ENCODE assay signal across 12 mouse cellular contexts in genomic region chr16:29666991-29667701, GRCm38 (mm10).
A peak's percentile ranks its signal among the peaks of the same experiment; 100 is the strongest.
DNase-seq lines count a peak whose midpoint lies in the region; ATAC-seq and TF ChIP-seq lines count a peak whose summit lies in the region.
"Had no signal": no experiment of that assay in that cellular context is flagged by ENCODE, and none has a peak within 500 bp of the region (broad histone marks: within the 10 kb centered on the region; RNA-seq: fewer than 3 reads in every experiment).

No protein-coding gene starts in this region.

- no peaks in the 10 kb centered on the region for H3K27me3 ChIP-seq in testis, adult 2 months (ENCODE audit: control insufficient read depth, insufficient read depth, low read length)
- no peaks in the 10 kb centered on the region; the same call in 1 of the 2 replicates for H3K27me3 ChIP-seq in forebrain, postnatal 0 days (ENCODE audit: insufficient read depth, low read length)
- peaks cover 97% of the 10 kb centered on the region for H3K27me3 ChIP-seq in midbrain, embryonic 10.5 days (ENCODE audit: low read depth, poor library complexity, severe bottlenecking)
- no peaks in the 10 kb centered on the region for H3K27me3 ChIP-seq in intestine, postnatal 0 days (replicated peaks; ENCODE audit: control insufficient read depth, insufficient read depth, low read length)

- TF ChIP-seq POLR2A in testis, adult 2 months (IDR thresholded peaks at IDR 0.05; ENCODE audit: control insufficient read depth, low read depth, low read length), result no peak

- ATAC-seq in forebrain, postnatal 0 days, result peak; percentile 27; the same call in 1 of the 2 replicates
- ATAC-seq in inflammation-experienced regulatory T-cells, adult 6 months, result no peak
- ATAC-seq in intestine, postnatal 0 days, result no peak
- ATAC-seq in monocyte, adult 5-6 weeks (replicated peaks; ENCODE audit: insufficient number of reproducible peaks, low FRiP score, low TSS enrichment, poor library complexity, severe bottlenecking), result no peak

- H3K9ac ChIP-seq in forebrain, postnatal 0 days, result no peak overlapping the region
- no peak overlapping the region for H3K9ac ChIP-seq in intestine, postnatal 0 days (ENCODE audit: low read depth, low read length)

- no peaks in the 10 kb centered on the region for H3K36me3 ChIP-seq in testis, adult 2 months (ENCODE audit: control insufficient read depth, insufficient read depth, low read length)
- no peaks in the 10 kb centered on the region for H3K36me3 ChIP-seq in forebrain, postnatal 0 days (ENCODE audit: insufficient read depth)
- no peaks in the 10 kb centered on the region for H3K36me3 ChIP-seq in midbrain, embryonic 10.5 days
- no peaks in the 10 kb centered on the region for H3K36me3 ChIP-seq in intestine, postnatal 0 days (ENCODE audit: control insufficient read depth, insufficient read depth)

- peak overlapping the region; percentile 54 for H3K4me3 ChIP-seq in testis, adult 2 months (ENCODE audit: control insufficient read depth, low read depth, low read length)
- H3K4me3 ChIP-seq in forebrain, postnatal 0 days (ENCODE audit: low read depth, low read length), result no peak overlapping the region
- H3K4me3 ChIP-seq in midbrain, embryonic 10.5 days, result peak overlapping the region; percentile 36
- H3K4me3 ChIP-seq in intestine, postnatal 0 days (ENCODE audit: low read depth, low read length), result no peak overlapping the region
- H3K4me3 ChIP-seq: erythroblast, embryonic 14.5 days had no signal

- DNase-seq in testis, postnatal 10 days (ENCODE audit: low spot score), result no peak
- no peak for DNase-seq in forebrain, postnatal 0 days
- peak; percentile 87 for DNase-seq in midbrain, embryonic 10.5 days (ENCODE audit: low spot score)
- DNase-seq in kidney, postnatal 4 days, result no peak
- DNase-seq: cerebellum, adult 11 months; heart, adult 18-20 months; lung, adult 18-20 months had no signal

- no peak overlapping the region for H3K27ac ChIP-seq in testis, adult 2 months (ENCODE audit: control insufficient read depth, insufficient read depth, low read depth, low read length)
- no peak overlapping the region for H3K27ac ChIP-seq in forebrain, postnatal 0 days (ENCODE audit: low read depth, low read length)
- peak overlapping the region; percentile 80 for H3K27ac ChIP-seq in midbrain, embryonic 10.5 days (replicated peaks)
- no peak overlapping the region for H3K27ac ChIP-seq in intestine, postnatal 0 days (ENCODE audit: low read depth, low read length)

- H3K4me2 ChIP-seq in forebrain, postnatal 0 days (ENCODE audit: low read depth), result no peak overlapping the region
- H3K4me2 ChIP-seq in intestine, postnatal 0 days (replicated peaks; ENCODE audit: low read depth), result no peak overlapping the region

- 11% methylated on average over 17 of the region's 17 CpGs for WGBS in forebrain, postnatal 0 days
- 2% methylated on average over 17 of the region's 17 CpGs for WGBS in midbrain, embryonic 10.5 days
- WGBS in intestine, postnatal 0 days, result 54% methylated on average over 17 of the region's 17 CpGs

- no peak for TF ChIP-seq CTCF in testis, adult 2 months (IDR thresholded peaks at IDR 0.05; ENCODE audit: control insufficient read depth, insufficient read depth, insufficient replicate concordance, low read depth, low read length)
- no peak for TF ChIP-seq CTCF in forebrain, postnatal 0 days (IDR thresholded peaks at IDR 0.05; ENCODE audit: low read depth)
- no peak for TF ChIP-seq CTCF in intestine, postnatal 0 days (IDR thresholded peaks at IDR 0.05; ENCODE audit: low read depth)

- no peaks in the 10 kb centered on the region for H3K9me3 ChIP-seq in forebrain, postnatal 0 days (ENCODE audit: low read length)
- no peaks in the 10 kb centered on the region for H3K9me3 ChIP-seq in midbrain, embryonic 10.5 days (replicated peaks)
- no peaks in the 10 kb centered on the region for H3K9me3 ChIP-seq in intestine, postnatal 0 days (ENCODE audit: control insufficient read depth)

- H3K4me1 ChIP-seq in testis, adult 2 months (ENCODE audit: control insufficient read depth, insufficient read depth, low read length), result peaks cover 10% of the 10 kb centered on the region
- no peaks in the 10 kb centered on the region for H3K4me1 ChIP-seq in forebrain, postnatal 0 days (ENCODE audit: insufficient read depth)
- H3K4me1 ChIP-seq in midbrain, embryonic 10.5 days, result peaks cover 36% of the 10 kb centered on the region
- H3K4me1 ChIP-seq in intestine, postnatal 0 days (replicated peaks; ENCODE audit: control insufficient read depth, insufficient read depth, low read length), result no peaks in the 10 kb centered on the region; the same call in 1 of the 2 replicates

Comparison
In these comparisons a context has a peak if more than half of its experiments do, and no peak if none do; other contexts are left out.
1. H3K4me3 ChIP-seq: peak in testis, adult 2 months (single experiment) and midbrain, embryonic 10.5 days (single experiment); none in forebrain, postnatal 0 days (single experiment) and intestine, postnatal 0 days (single experiment).